Mouse (Mus musculus) neural tube, embryonic 14.5 days (tissue): ENCODE results near the gene Zfp13. TPM values are rescaled to one million over a fixed set of nuclear protein-coding genes. Genes with fewer than 3 reads are reported as not detected.

ENCODE experiments used
- ATAC-seq: fragments of 200-750 bp; cut with Nextera tagmentation; 2 replicates; pipeline ENCODE4 v1.8.0; 2017; ENCODE audit warnings: low read depth, mild to moderate bottlenecking, moderate TSS enrichment, moderate library complexity
- H3K27ac ChIP-seq: fragments of 300-500 bp; sonication (generic); 2 replicates; pipeline ENCODE4 v1.5.1; 2014; ENCODE audit warnings: low read depth, mild to moderate bottlenecking, control low read depth, low read length, moderate library complexity, mixed read lengths
- H3K27me3 ChIP-seq: fragments of 300-500 bp; sonication (generic); 2 replicates; pipeline ENCODE4 v1.6.1; 2014; ENCODE audit warnings: low read length; ENCODE audit not compliant: control insufficient read depth, insufficient read depth
- H3K36me3 ChIP-seq: fragments of 300-500 bp; sonication (generic); 2 replicates; pipeline ENCODE4 v1.6.1; 2014; ENCODE audit warnings: low read length, mixed read lengths; ENCODE audit not compliant: control insufficient read depth, insufficient read depth
- H3K4me1 ChIP-seq: fragments of 300-500 bp; sonication (generic); 2 replicates; pipeline ENCODE4 v1.6.1; 2014; ENCODE audit warnings: low read length; ENCODE audit not compliant: control insufficient read depth, insufficient read depth
- H3K4me2 ChIP-seq: fragments of 300-500 bp; sonication (generic); 2 replicates; pipeline ENCODE4 v1.6.1; 2014; ENCODE audit warnings: mild to moderate bottlenecking, low read depth, low read length, control low read depth
- H3K4me3 ChIP-seq: fragments of 300-500 bp; sonication (generic); 2 replicates; pipeline ENCODE4 v1.5.1; 2014; ENCODE audit warnings: low read depth, low read length, control low read depth, mixed read lengths
- H3K9ac ChIP-seq: fragments of 300-500 bp; sonication (generic); replicated peaks from 2 replicates; pipeline ENCODE4 v1.6.1; 2014; ENCODE audit warnings: low read depth, mild to moderate bottlenecking, control low read depth, low read length, mixed read lengths
- H3K9me3 ChIP-seq: fragments of 300-500 bp; sonication (generic); 2 replicates; pipeline ENCODE4 v1.6.1; 2016; ENCODE audit warnings: low read length; ENCODE audit not compliant: control insufficient read depth
- WGBS: fragments of 180-500 bp; shearing (Covaris S2); extraction: QIAGEN DNeasy Blood & Tissue Kit; methylation state at CpG from one replicate; pipeline ENCODE4 v1.1.7; 2014; 5-methylcytosine and 5-hydroxymethylcytosine counted together
- polyA plus RNA-seq: library from polyadenylated mRNA; unstranded; fragments of >200 nt; fragmentation: Nextera tagmentation; extraction: Ambion mirVana; gene quantifications from 2 replicates; pipeline ENCODE4 v1.2.1, GENCODE M21; 2014

Zfp13 gene
- polyA plus RNA-seq, 1 experiment from 2014 or later: 26.6 TPM

DNA sequence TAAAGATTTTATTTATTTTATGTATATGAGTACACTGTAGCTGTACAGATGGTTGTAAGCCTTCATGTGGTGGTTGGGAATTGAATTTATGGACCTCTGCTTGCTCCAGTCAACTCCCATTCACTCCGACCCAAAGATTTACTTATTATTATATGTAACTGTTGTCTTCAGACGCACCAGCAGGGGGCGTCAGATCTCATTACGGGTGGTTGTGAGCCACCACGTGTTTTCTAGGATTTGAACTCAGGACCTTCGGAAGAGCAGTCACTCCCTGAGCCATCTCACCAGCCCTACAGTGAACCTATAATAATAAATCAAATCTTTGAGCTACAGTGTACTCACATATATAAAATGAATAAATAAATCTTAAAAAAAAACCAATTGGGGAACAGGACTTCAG, 27.2 kb downstream of the Zfp13 start:
- Histone ChIP-seq H3K9me3 (0 out of 2 replicates have a peak, but pooled peaks cover 2% of the 10 kb centered on the region), H3K27me3 (no peaks in the 10 kb centered on the region), H3K4me2 (no peak overlapping the region), H3K4me1 (no peaks in the 10 kb centered on the region), H3K9ac (no peak overlapping the region), H3K36me3 (peaks cover 27% of the 10 kb centered on the region), H3K27ac (no peak overlapping the region), H3K4me3 (no peak overlapping the region)
- no peak for ATAC-seq
- WGBS: 83% methylated on average over 6 of the region's 6 CpGs

DNA sequence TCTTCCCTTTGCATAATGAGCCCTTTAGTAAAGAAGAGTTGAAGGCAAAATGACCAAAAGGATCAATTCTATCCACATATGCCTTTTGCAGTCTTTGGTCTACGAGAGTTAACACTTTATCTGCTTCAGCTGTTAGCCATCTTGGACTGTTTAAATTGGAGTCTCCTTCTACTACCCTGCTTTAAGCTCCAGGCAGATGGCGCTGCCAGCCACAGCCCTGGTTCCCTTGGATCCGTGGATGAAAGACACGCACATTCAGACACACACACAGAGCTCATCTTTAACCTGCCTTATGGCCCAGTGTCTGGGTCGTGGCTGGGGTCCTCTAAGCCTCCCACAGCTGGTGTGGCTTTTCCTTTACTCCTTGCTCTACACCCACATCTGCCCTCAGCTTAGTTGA, 28.2 kb downstream of the Zfp13 start:
- H3K4me1 ChIP-seq: no peaks in the 10 kb centered on the region
- peak; percentile 32; the same call in 1 of the 2 replicates for ATAC-seq
- WGBS: 27% methylated on average over 5 of the region's 5 CpGs
- no peak overlapping the region for H3K27ac ChIP-seq
- 0 out of 2 replicates have a peak, but pooled peaks cover 2% of the 10 kb centered on the region for H3K9me3 ChIP-seq
- peaks cover 18% of the 10 kb centered on the region for H3K36me3 ChIP-seq
- no peaks in the 10 kb centered on the region for H3K27me3 ChIP-seq
- no peak overlapping the region for H3K4me2 ChIP-seq
- no peak overlapping the region for H3K4me3 ChIP-seq
- H3K9ac ChIP-seq: no peak overlapping the region

DNA sequence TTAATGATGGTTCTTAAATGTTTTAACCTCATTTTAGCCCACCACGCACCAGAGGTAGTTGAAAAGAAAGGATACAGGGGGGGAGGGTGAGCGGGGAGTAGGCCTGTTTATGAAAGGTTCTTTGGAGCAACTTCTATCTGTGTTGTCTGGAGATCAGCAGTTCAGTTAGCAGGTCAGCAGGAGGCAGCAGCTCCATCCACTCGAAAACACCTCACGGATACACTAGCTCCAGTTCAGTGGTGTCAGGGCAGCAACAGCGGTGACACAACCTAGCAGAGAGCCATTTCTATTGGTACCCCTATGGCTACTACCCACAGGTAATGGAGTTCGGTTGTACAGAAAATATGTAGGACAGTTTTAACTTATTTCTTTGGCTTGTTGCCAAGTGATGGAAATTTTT, 29.3 kb downstream of the Zfp13 start:
- ATAC-seq: peak; percentile 41; the same call in 1 of the 2 replicates
- H3K36me3 ChIP-seq: peaks cover 7% of the 10 kb centered on the region; the same call in 1 of the 2 replicates
- 52% methylated on average over 6 of the region's 6 CpGs for WGBS
- peaks cover 2% of the 10 kb centered on the region; the same call in 1 of the 2 replicates for H3K4me1 ChIP-seq
- no peak overlapping the region for H3K4me3 ChIP-seq
- H3K27me3 ChIP-seq: no peaks in the 10 kb centered on the region
- H3K9me3 ChIP-seq: no peaks in the 10 kb centered on the region
- H3K4me2 ChIP-seq: no peak overlapping the region
- no peak overlapping the region for H3K27ac ChIP-seq
- no peak overlapping the region for H3K9ac ChIP-seq

DNA sequence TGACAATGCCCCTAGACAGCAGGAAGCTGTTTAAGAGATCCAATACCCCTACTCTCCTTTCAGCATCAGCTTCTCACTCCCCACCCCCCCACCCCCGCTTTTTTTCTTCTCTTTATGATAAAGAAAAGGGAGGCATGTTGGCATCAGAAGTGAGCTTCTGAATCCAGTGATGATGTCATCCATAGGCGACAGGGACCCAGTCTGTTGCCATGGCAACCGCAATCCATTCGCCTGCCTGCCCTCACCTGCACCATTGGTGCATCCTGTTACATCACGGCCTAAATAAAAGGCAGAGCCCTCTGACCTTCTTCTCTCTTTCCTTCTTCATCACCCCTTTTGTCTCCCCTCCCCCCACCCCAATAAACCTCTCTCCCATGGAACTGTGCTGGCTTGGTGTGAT, 30.9 kb downstream of the Zfp13 start:
- Histone ChIP-seq H3K9ac (no peak overlapping the region), H3K4me1 (peaks cover 6% of the 10 kb centered on the region; the same call in 1 of the 2 replicates), H3K27ac (no peak overlapping the region), H3K4me2 (no peak overlapping the region), H3K9me3 (no peaks in the 10 kb centered on the region), H3K4me3 (no peak overlapping the region), H3K27me3 (no peaks in the 10 kb centered on the region), H3K36me3 (no peaks in the 10 kb centered on the region)
- WGBS: 37% methylated on average over 5 of the region's 5 CpGs
- ATAC-seq: no peak

DNA sequence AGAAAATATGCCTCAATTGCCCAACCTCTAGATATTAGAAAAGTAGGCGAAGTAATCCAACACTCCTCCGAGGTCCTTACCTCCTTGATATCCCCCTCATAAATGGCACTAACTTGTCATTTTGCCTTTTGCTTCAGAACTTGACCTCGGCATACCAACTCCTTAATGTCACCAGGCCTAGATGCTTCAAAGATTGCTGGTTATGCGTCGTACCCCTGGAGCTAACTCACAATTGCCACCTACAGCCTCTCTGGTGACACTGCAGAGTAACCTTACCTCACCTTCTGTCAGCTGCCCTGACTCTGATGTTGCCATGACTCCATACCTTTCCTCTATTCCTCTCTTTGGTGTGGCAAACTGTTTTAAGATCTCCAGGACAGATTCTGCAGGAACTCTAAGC, 32.5 kb downstream of the Zfp13 start:
- 59% methylated on average over 5 of the region's 5 CpGs for WGBS
- H3K4me3 ChIP-seq: no peak overlapping the region
- H3K4me2 ChIP-seq: no peak overlapping the region
- no peaks in the 10 kb centered on the region for H3K9me3 ChIP-seq
- H3K4me1 ChIP-seq: peaks cover 8% of the 10 kb centered on the region; the same call in 1 of the 2 replicates
- no peak overlapping the region for H3K9ac ChIP-seq
- no peak for ATAC-seq
- H3K27me3 ChIP-seq: no peaks in the 10 kb centered on the region
- no peak overlapping the region for H3K27ac ChIP-seq
- no peaks in the 10 kb centered on the region for H3K36me3 ChIP-seq

DNA sequence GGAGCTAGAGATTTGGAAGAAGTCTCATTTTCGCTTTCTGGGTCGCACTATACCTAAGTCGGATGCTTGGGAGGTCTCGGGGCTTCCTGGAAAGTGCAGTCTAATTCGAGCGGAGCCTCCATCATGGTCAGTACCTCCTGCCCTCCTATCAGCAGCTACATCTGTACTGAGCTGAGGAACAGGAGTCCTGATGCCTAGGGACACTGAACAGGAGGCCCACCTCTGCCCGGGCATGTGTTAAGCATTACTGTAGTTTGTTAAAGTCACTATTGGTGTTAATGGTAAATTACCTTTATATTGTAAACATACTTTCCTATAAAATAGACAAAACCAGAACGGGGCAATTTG, 34.9 kb downstream of the Zfp13 start:
- Histone ChIP-seq H3K27ac (peak overlapping the region; percentile 92), H3K27me3 (no peaks in the 10 kb centered on the region), H3K4me3 (peak overlapping the region; percentile 82), H3K4me1 (peaks cover 8% of the 10 kb centered on the region; the same call in 1 of the 2 replicates), H3K4me2 (peak overlapping the region; percentile 81), H3K9me3 (no peaks in the 10 kb centered on the region), H3K36me3 (peaks cover 6% of the 10 kb centered on the region; the same call in 1 of the 2 replicates), H3K9ac (peak overlapping the region; percentile 85)
- WGBS: 3% methylated on average over 8 of the region's 8 CpGs
- peak; percentile 82 for ATAC-seq

DNA sequence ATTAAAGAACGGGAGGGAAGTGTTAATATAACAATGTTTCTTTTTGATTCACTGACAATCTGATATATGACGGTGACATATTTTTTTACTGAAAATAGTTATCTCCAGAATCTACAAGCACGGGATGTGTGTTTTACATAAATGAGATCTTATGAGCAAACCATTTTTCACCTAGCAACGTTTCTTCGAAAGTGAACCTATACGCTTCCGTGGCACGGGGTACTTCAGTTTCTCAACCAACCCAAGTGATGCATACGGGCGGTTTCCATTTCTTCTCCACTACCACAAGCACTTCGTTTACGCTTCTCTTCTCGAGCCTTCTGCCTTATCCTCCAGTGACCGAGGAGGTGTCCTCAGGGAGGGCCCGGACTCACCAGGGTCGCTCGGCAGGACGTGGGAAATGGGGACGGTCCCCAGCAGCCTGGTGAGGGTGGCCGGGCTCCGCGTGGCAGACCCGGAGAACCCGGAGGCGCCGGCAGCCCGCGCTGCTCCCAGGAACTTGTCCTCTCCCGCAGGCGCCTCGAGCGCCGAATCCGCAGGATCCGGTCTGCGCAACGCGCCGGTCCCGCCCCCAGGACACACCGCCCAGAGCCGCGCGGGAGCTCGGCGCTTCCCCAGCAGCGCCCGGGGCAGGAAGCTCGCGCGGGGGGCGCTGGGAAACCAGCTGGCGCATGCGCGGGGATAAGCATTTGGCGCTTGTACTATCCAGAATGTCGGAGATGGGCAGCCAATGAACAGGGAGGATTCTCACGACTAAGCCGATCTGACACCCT, 35.5 kb downstream of the Zfp13 start, which contains the start of gene Zfp213:
Gene Zfp213 (minus strand): TSS at position 644 of the 773 bp plus-strand sequence.
- Histone ChIP-seq H3K4me1 (peaks cover 8% of the 10 kb centered on the region; the same call in 1 of the 2 replicates), H3K4me3 (peak within 1 kb of the TSS; percentile 82), H3K4me2 (peak within 1 kb of the TSS; percentile 81), H3K9ac (peak within 1 kb of the TSS; percentile 85), H3K27ac (peak within 1 kb of the TSS; percentile 92), H3K9me3 (no peaks in the 10 kb centered on the region), H3K36me3 (peaks cover 10% of the 10 kb centered on the region; the same call in 1 of the 2 replicates), H3K27me3 (no peaks in the 10 kb centered on the region)
- peak; percentile 95 for ATAC-seq
- WGBS: under 1% methylated on average over 59 of the region's 59 CpGs

DNA sequence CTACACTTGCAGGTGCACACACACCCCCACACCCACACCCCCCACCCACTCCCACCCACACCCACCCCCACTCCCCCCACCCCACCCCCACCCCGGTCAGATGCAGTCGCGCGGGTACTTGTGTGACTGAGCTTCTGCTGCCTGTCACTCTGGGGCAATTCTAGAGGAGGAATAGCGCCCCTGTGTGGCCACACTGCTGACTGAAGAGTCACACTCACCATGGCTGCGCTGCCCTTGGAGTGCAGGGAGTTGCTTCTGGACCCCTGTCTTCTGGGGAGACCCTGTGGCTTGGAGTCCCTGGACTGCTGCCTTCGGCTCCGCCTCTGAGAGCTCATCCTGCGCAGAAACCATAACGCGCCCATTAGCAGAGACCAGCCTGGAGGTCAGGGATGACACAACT, 39.5 kb downstream of the Zfp13 start:
- no peaks in the 10 kb centered on the region for H3K27me3 ChIP-seq
- no peak overlapping the region for H3K4me3 ChIP-seq
- peaks cover 4% of the 10 kb centered on the region; the same call in 1 of the 2 replicates for H3K4me1 ChIP-seq
- ATAC-seq: no peak
- no peak overlapping the region for H3K9ac ChIP-seq
- H3K36me3 ChIP-seq: peaks cover 26% of the 10 kb centered on the region
- H3K9me3 ChIP-seq: no peaks in the 10 kb centered on the region
- no peak overlapping the region for H3K27ac ChIP-seq
- WGBS: 49% methylated on average over 11 of the region's 11 CpGs
- H3K4me2 ChIP-seq: no peak overlapping the region

DNA sequence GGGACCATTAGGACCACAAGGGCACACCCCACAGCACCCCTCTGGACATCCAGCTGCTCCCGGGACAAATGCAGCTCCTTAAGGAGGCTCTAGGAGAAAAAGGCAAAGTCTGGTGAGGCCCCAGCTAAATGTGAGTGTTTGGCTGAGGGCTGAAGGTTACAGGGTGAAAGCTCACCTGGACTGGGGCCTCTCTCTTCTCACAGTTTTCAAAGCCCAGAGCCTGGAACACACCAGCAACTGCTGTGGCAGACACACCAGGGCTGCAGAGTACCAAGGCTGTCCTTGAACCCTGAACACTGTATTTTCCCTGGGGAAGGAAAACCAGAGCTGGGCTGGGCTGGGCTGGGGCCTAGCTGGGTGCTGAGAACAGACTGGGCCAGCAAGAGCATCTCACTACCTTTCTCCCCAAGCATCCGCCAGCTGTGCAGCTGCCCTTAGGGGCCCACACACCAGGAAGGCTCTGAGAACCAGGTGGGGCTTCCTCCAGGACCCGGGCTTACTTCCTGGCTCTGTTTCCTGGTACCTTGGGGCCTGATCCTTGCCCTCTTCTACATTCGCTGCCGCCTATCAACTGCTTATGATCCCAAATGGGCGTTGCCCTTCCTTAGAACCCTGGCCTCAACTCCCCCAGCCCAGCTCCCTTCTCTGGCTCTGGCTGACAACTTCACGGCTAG, 43.9 kb downstream of the Zfp13 start:
- ATAC-seq: no peak

More for the DNA sequence above, 43.9 kb downstream of the Zfp13 start:
- H3K4me3 ChIP-seq: no peak overlapping the region
- no peak overlapping the region for H3K4me2 ChIP-seq
- peaks cover 23% of the 10 kb centered on the region for H3K36me3 ChIP-seq
- no peaks in the 10 kb centered on the region for H3K9me3 ChIP-seq
- no peak overlapping the region for H3K9ac ChIP-seq
- H3K27ac ChIP-seq: no peak overlapping the region
- WGBS: 80% methylated on average over 7 of the region's 7 CpGs
- no peaks in the 10 kb centered on the region for H3K4me1 ChIP-seq
- H3K27me3 ChIP-seq: no peaks in the 10 kb centered on the region
